Mouse (Mus musculus) liver, embryonic 14.5 days (tissue): ENCODE measurements around the gene Mrpl49.

ENCODE experiments used
- CTCF ChIP-seq: IDR thresholded peaks from 2 replicates; pipeline ENCODE4 v1.5.1; 2016; ENCODE audit warnings: antibody characterized with exemption, low read depth, control low read depth
- EP300 ChIP-seq: IDR thresholded peaks from 2 replicates; pipeline ENCODE4 v1.6.1; 2016; ENCODE audit warnings: antibody characterized with exemption, low read depth

- TF ChIP-seq CTCF (no peak), EP300 (no peak)
Observed at GRCm38 (mm10) chr19:6101186-6101585, 43.6 kb upstream of the Mrpl49 start.
